In the genomic region with DNA sequence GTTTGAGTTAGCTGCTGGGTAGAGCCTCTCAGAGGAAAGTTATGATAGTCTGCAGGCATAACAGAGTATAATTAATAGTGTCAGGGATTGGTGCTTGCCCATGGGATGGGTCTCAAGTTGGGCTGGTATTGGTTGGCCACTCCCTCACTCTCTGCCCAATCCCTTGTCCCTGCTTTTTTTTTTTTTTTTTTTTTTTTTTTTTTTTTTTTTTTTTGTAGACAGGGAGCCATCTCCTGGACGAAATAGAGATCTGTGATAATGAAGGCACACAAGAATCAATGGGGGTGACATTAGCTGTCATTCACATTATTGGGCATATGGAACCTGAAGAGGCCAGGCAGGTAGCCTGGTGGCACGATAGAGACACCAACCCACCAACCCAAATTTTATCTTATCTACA, we compare ENCODE assay signal across 17 mouse cellular contexts.
"Had no signal": no experiment of that assay in that cellular context is flagged by ENCODE, and none has a peak within 500 bp of the region (broad histone marks: within the 10 kb centered on the region; RNA-seq: fewer than 3 reads in every experiment).

No protein-coding gene starts in this region.

- H3K4me3 ChIP-seq: limb, embryonic 12.5 days; limb, embryonic 15.5 days; liver, embryonic 13.5 days had no signal

- DNase-seq: kidney, adult 11 months; kidney, adult 8-10 months; kidney, postnatal 25 days; left cerebral cortex, postnatal 4 days; liver, embryonic 13.5 days; lung, adult 2 months; lung, postnatal 14 days; lung, postnatal 4 days; midbrain, embryonic 14.5 days; right cerebral cortex, postnatal 4 days; thymus, adult 2 months; thymus, postnatal 14 days; thymus, postnatal 4 days had no signal

- H3K36me3 ChIP-seq: limb, embryonic 12.5 days; limb, embryonic 15.5 days; liver, embryonic 13.5 days had no signal

- H3K27ac ChIP-seq: limb, embryonic 12.5 days; limb, embryonic 15.5 days; liver, embryonic 13.5 days; stomach, postnatal 0 days had no signal

- H3K9me3 ChIP-seq: limb, embryonic 12.5 days; limb, embryonic 15.5 days; liver, embryonic 13.5 days had no signal

- H3K4me2 ChIP-seq: limb, embryonic 12.5 days; limb, embryonic 15.5 days; liver, embryonic 13.5 days; midbrain, embryonic 11.5 days had no signal

- H3K4me1 ChIP-seq: limb, embryonic 12.5 days; limb, embryonic 15.5 days had no signal

- H3K9ac ChIP-seq: limb, embryonic 12.5 days; limb, embryonic 15.5 days; liver, embryonic 13.5 days had no signal

- H3K27me3 ChIP-seq: limb, embryonic 12.5 days; limb, embryonic 15.5 days; liver, embryonic 13.5 days had no signal
